Mouse (Mus musculus) MEL (cell line): ENCODE results near the gene Kcmf1. TPM values are rescaled to one million over a fixed set of nuclear protein-coding genes. Genes with fewer than 3 reads are reported as not detected.

ENCODE experiments used
- DNase-seq: peaks from one replicate; pipeline ENCODE4 v3.0.0; 2011; ENCODE audit warnings: low read depth, low spot score
- H3K27ac ChIP-seq: 2 replicates; pipeline ENCODE4 v1.5.1; 2012; ENCODE audit warnings: low read depth, mild to moderate bottlenecking, control low read depth, low read length, moderate library complexity; ENCODE audit not compliant: control insufficient read depth
- H3K27me3 ChIP-seq, 2 experiments: fragments of 150-350 bp in 1 of 2; sonication (generic) in 1 of 2; 2 replicates each; pipeline ENCODE4 v1.6.1; 2012; ENCODE audit warnings: low read length in 2 of 2, mild to moderate bottlenecking in 2 of 2, improper control_type of control experiment in 1 of 2, moderate library complexity in 1 of 2; ENCODE audit not compliant: insufficient read depth in 2 of 2, control insufficient read depth in 1 of 2
- H3K36me3 ChIP-seq, 2 experiments: 2 replicates each; pipeline ENCODE4 v1.6.1; 2012 to 2014; ENCODE audit warnings: low read length in 2 of 2, improper control_type of control experiment in 1 of 2, inconsistent platforms in 1 of 2, mild to moderate bottlenecking in 1 of 2; ENCODE audit not compliant: insufficient read depth in 2 of 2, control insufficient read depth in 1 of 2
- H3K4me1 ChIP-seq, 2 experiments: fragments of 150-350 bp in 1 of 2; sonication (generic) in 1 of 2; 2 replicates each; pipeline ENCODE4 v1.6.1; 2012; ENCODE audit warnings: low read length in 2 of 2, improper control_type of control experiment in 1 of 2, mild to moderate bottlenecking in 1 of 2; ENCODE audit not compliant: insufficient read depth in 2 of 2, control insufficient read depth in 1 of 2
- H3K4me3 ChIP-seq, 2 experiments: fragments of 150-350 bp in 1 of 2; sonication (generic) in 1 of 2; 2 replicates each; pipeline ENCODE4 v1.5.1; 2012; ENCODE audit warnings: low read depth in 2 of 2, low read length in 2 of 2, mild to moderate bottlenecking in 2 of 2, moderate library complexity in 2 of 2, control low read depth in 1 of 2, improper control_type of control experiment in 1 of 2; ENCODE audit not compliant: control insufficient read depth in 1 of 2, insufficient read depth in 1 of 2
- H3K79me2 ChIP-seq: 2 replicates; pipeline ENCODE4 v1.6.1; 2012; ENCODE audit warnings: mild to moderate bottlenecking, low read length, moderate library complexity; ENCODE audit not compliant: control insufficient read depth, poor library complexity, insufficient read depth
- H3K9ac ChIP-seq: 2 replicates; pipeline ENCODE4 v1.6.1; 2012; ENCODE audit warnings: low read depth, mild to moderate bottlenecking, control low read depth, low read length, moderate library complexity; ENCODE audit not compliant: control insufficient read depth, poor library complexity, severe bottlenecking
- H3K9me3 ChIP-seq: fragments of 150-350 bp; sonication (generic); replicated peaks from 2 replicates; pipeline ENCODE4 v1.6.1; 2012; ENCODE audit warnings: mild to moderate bottlenecking, low read length, improper control_type of control experiment, moderate library complexity; ENCODE audit not compliant: insufficient read depth
- BHLHE40 ChIP-seq: IDR thresholded peaks from 2 replicates; pipeline ENCODE4 v1.6.1; 2012; ENCODE audit warnings: low read depth, mild to moderate bottlenecking, inconsistent platforms, low read length, improper control_type of control experiment, borderline replicate concordance
- CHD2 ChIP-seq: IDR thresholded peaks from 2 replicates; pipeline ENCODE4 v1.6.1; 2011; ENCODE audit warnings: low read length, improper control_type of control experiment
- CTCF ChIP-seq, 3 experiments: IDR thresholded peaks in 2 of 3; conservative IDR thresholded peaks in 1 of 3; 2 replicates each; pipeline ENCODE4 v1.5.1; 2011 to 2012; ENCODE audit warnings: low read length in 3 of 3, low read depth in 2 of 3, mild to moderate bottlenecking in 2 of 3, improper control_type of control experiment in 1 of 3, inconsistent platforms in 1 of 3, mixed read lengths in 1 of 3, moderate library complexity in 1 of 3; ENCODE audit not compliant: control insufficient read depth in 1 of 3, insufficient read depth in 1 of 3, poor library complexity in 1 of 3, severe bottlenecking in 1 of 3
- E2F4 ChIP-seq: IDR thresholded peaks from 2 replicates; pipeline ENCODE4 v1.6.1; 2011; ENCODE audit warnings: low read depth, low read length, improper control_type of control experiment, borderline replicate concordance
- ELF1 ChIP-seq: IDR thresholded peaks from 2 replicates; pipeline ENCODE4 v1.6.1; 2014; ENCODE audit warnings: low read depth, mild to moderate bottlenecking, inconsistent platforms, low read length, improper control_type of control experiment, moderate library complexity
- ETS1 ChIP-seq: IDR thresholded peaks from 2 replicates; pipeline ENCODE4 v1.6.1; 2012; ENCODE audit warnings: low read depth, mild to moderate bottlenecking, inconsistent platforms, low read length, improper control_type of control experiment, moderate library complexity
- GATA1 ChIP-seq: IDR thresholded peaks from 2 replicates; pipeline ENCODE4 v1.6.1; 2011; ENCODE audit warnings: low read depth, low read length, improper control_type of control experiment
- HCFC1 ChIP-seq: IDR thresholded peaks from 2 replicates; pipeline ENCODE4 v1.6.1; 2012; ENCODE audit warnings: low read depth, mild to moderate bottlenecking, inconsistent platforms, low read length, improper control_type of control experiment, moderate library complexity
- MAFK ChIP-seq: IDR thresholded peaks from 2 replicates; pipeline ENCODE4 v1.6.1; 2011; ENCODE audit warnings: low read depth, mild to moderate bottlenecking, low read length, improper control_type of control experiment, borderline replicate concordance
- MAX ChIP-seq: IDR thresholded peaks from 2 replicates; pipeline ENCODE4 v1.6.1; 2011; ENCODE audit warnings: low read length, improper control_type of control experiment
- MAZ ChIP-seq: IDR thresholded peaks from 2 replicates; pipeline ENCODE4 v1.6.1; 2012; ENCODE audit warnings: low read depth, mild to moderate bottlenecking, inconsistent platforms, low read length, improper control_type of control experiment
- MEF2A ChIP-seq: IDR thresholded peaks from 2 replicates; pipeline ENCODE4 v1.6.1; 2014; ENCODE audit warnings: low read depth, mild to moderate bottlenecking, inconsistent platforms, low read length, improper control_type of control experiment; ENCODE audit not compliant: poor library complexity, insufficient replicate concordance, severe bottlenecking; ENCODE audit errors: extremely low read depth
- MXI1 ChIP-seq: IDR thresholded peaks from 2 replicates; pipeline ENCODE4 v1.6.1; 2011; ENCODE audit warnings: mild to moderate bottlenecking, low read depth, low read length, improper control_type of control experiment
- NRF1 ChIP-seq: IDR thresholded peaks from 2 replicates; pipeline ENCODE4 v1.6.1; 2014; ENCODE audit warnings: low read depth, mild to moderate bottlenecking, inconsistent platforms, low read length, improper control_type of control experiment, moderate library complexity; ENCODE audit not compliant: poor library complexity, insufficient read depth, severe bottlenecking
- RAD21 ChIP-seq: IDR thresholded peaks from 2 replicates; pipeline ENCODE4 v1.6.1; 2011; ENCODE audit warnings: mild to moderate bottlenecking, low read depth, low read length, improper control_type of control experiment
- RCOR1 ChIP-seq: IDR thresholded peaks from 2 replicates; pipeline ENCODE4 v1.6.1; 2012; ENCODE audit warnings: low read depth, mild to moderate bottlenecking, inconsistent platforms, low read length, improper control_type of control experiment
- SIN3A ChIP-seq: IDR thresholded peaks from 2 replicates; pipeline ENCODE4 v1.6.1; 2012; ENCODE audit warnings: low read length, improper control_type of control experiment, inconsistent platforms
- USF2 ChIP-seq, 2 experiments: IDR thresholded peaks; 2 replicates each; pipeline ENCODE4 v1.6.1; 2011 to 2012; ENCODE audit warnings: improper control_type of control experiment in 2 of 2, low read length in 2 of 2, borderline replicate concordance in 1 of 2, inconsistent platforms in 1 of 2, low read depth in 1 of 2, mild to moderate bottlenecking in 1 of 2; ENCODE audit not compliant: insufficient read depth in 1 of 2
- ZKSCAN1 ChIP-seq: IDR thresholded peaks from 2 replicates; pipeline ENCODE4 v1.6.1; 2012; ENCODE audit warnings: low read depth, mild to moderate bottlenecking, inconsistent platforms, low read length, improper control_type of control experiment, moderate library complexity
- ZMIZ1 ChIP-seq: IDR thresholded peaks from 2 replicates; pipeline ENCODE4 v1.6.1; 2012; ENCODE audit warnings: low read depth, mild to moderate bottlenecking, inconsistent platforms, low read length, improper control_type of control experiment, moderate library complexity
- polyA plus RNA-seq, 2 experiments: library from polyadenylated mRNA; stranded (reverse) in 1 of 2; unstranded in 1 of 2; fragments of >175 nt in 1 of 2; fragments of >200 nt in 1 of 2; gene quantifications; 2 replicates each; pipeline versions ENCODE4 v1.2.1 to v1.2.4; 2012; ENCODE audit warnings: low replicate concordance in 2 of 2, low read depth in 1 of 2; ENCODE audit not compliant: insufficient read length in 2 of 2, insufficient read depth in 1 of 2, missing spikeins in 1 of 2
- total RNA-seq: library from RNA; depleted of rRNA; stranded (reverse); fragments of 300-350 nt; gene quantifications from 2 replicates; pipeline ENCODE4 v1.2.3, GENCODE M21; 2012

Kcmf1 gene
- total and polyA plus RNA-seq, 3 experiments, result 77.0 to 195 (median 133) TPM

- Histone ChIP-seq H3K4me1 (no peaks in the 10 kb centered on the region), H3K4me3 (no peak overlapping the region), H3K9ac (no peak overlapping the region), H3K27me3 (peaks cover 0 to 2% of the 10 kb centered on the region in 2 experiments; a peak in 2 of 4 replicates), H3K27ac (no peak overlapping the region), H3K79me2 (no peaks in the 10 kb centered on the region), H3K36me3 (no peaks in the 10 kb centered on the region), H3K9me3 (no peaks in the 10 kb centered on the region)
- DNase-seq, result no peak
- no peak for TF ChIP-seq ETS1
- no peak for TF ChIP-seq MAZ
- TF ChIP-seq CTCF (IDR thresholded peaks at IDR 0.05 in 2 of 3, conservative IDR thresholded peaks at IDR 0.05 in 1 of 3; ENCODE audit: control insufficient read depth in 1 of 3, insufficient read depth in 1 of 3, low read depth in 2 of 3, low read length in 3 of 3, poor library complexity in 1 of 3, severe bottlenecking in 1 of 3), result no peak
- no peak for TF ChIP-seq MXI1
- TF ChIP-seq E2F4, result no peak
- TF ChIP-seq BHLHE40, result no peak
- no peak for TF ChIP-seq HCFC1
- TF ChIP-seq GATA1, result no peak
- no peak for TF ChIP-seq MAX
- no peak for TF ChIP-seq USF2 (IDR thresholded peaks at IDR 0.05; ENCODE audit: borderline replicate concordance in 1 of 2, insufficient read depth in 1 of 2, low read depth in 1 of 2, low read length in 2 of 2)
- TF ChIP-seq NRF1, result no peak
- no peak for TF ChIP-seq ZKSCAN1
- no peak for TF ChIP-seq ELF1
- TF ChIP-seq CHD2, result no peak
- TF ChIP-seq MAFK, result no peak
- no peak for TF ChIP-seq RAD21
- TF ChIP-seq ZMIZ1, result no peak
- no peak for TF ChIP-seq MEF2A
- no peak for TF ChIP-seq SIN3A
Measured at GRCm38 (mm10) chr6:72914087-72914749, 14.4 kb upstream of the Kcmf1 start.

- H3K4me1 ChIP-seq, result no peaks in the 10 kb centered on the region
- peak; percentile 36 for DNase-seq
- TF ChIP-seq ETS1 (peak; percentile 50), RCOR1 (peak; percentile 63; the same call in 1 of the 2 replicates), CHD2 (no peak)
Measured at GRCm38 (mm10) chr6:72911261-72911660, 11.5 kb upstream of the Kcmf1 start.

More at GRCm38 (mm10) chr6:72911261-72911660, 11.5 kb upstream of the Kcmf1 start:
- Histone ChIP-seq H3K27ac (no peak overlapping the region), H3K9ac (no peak overlapping the region), H3K27me3 (peaks cover 6 to 12% of the 10 kb centered on the region in 2 experiments; a peak in 3 of 4 replicates), H3K36me3 (no peaks in the 10 kb centered on the region), H3K79me2 (no peaks in the 10 kb centered on the region), H3K9me3 (no peaks in the 10 kb centered on the region), H3K4me3 (no peak overlapping the region)
